Mouse (Mus musculus): Measurements from ENCODE around the gene Pard6b.
"Not testable (repeated sequence)": the region's sequence is repeated elsewhere in the genome, so short reads cannot be mapped to it uniquely, and the experiment has no call there.

Pard6b gene

GRCm38 (mm10) chr2:168080431-168081246, at the start of gene Pard6b:
TSS of gene Pard6b (plus strand) at chr2:168081004.
- DNase-seq: peak; percentile 97

GRCm38 (mm10) chr2:168031842-168032241, 49.0 kb upstream of the Pard6b start:
- no peak for DNase-seq

GRCm38 (mm10) chr2:168033905-168034304, 46.9 kb upstream of the Pard6b start:
- no peak for DNase-seq

GRCm38 (mm10) chr2:168035907-168036306, 44.9 kb upstream of the Pard6b start:
- DNase-seq: no peak

- no peak for DNase-seq
Measured at GRCm38 (mm10) chr2:168037063-168037462, 43.7 kb upstream of the Pard6b start.

- DNase-seq: no peak
Measured at GRCm38 (mm10) chr2:168040751-168041150, 40.1 kb upstream of the Pard6b start.

GRCm38 (mm10) chr2:168042019-168042418, 38.8 kb upstream of the Pard6b start:
- no peak for DNase-seq

- no peak for DNase-seq
Measured at GRCm38 (mm10) chr2:168044681-168045287, 36.0 kb upstream of the Pard6b start.

- no peak for DNase-seq
Measured at GRCm38 (mm10) chr2:168045357-168045756, 35.4 kb upstream of the Pard6b start.

- no peak for DNase-seq
Measured at GRCm38 (mm10) chr2:168045771-168046170, 35.0 kb upstream of the Pard6b start.

- DNase-seq: no peak
Measured at GRCm38 (mm10) chr2:168046467-168046866, 34.3 kb upstream of the Pard6b start.

GRCm38 (mm10) chr2:168049002-168049635, 31.7 kb upstream of the Pard6b start:
- DNase-seq: no peak

- DNase-seq: no peak
Measured at GRCm38 (mm10) chr2:168050000-168050942, 30.5 kb upstream of the Pard6b start.

- no peak for DNase-seq
Measured at GRCm38 (mm10) chr2:168052156-168052555, 28.6 kb upstream of the Pard6b start.

GRCm38 (mm10) chr2:168052689-168053088, 28.1 kb upstream of the Pard6b start:
- DNase-seq: peak; percentile 15

- DNase-seq: no peak
Measured at GRCm38 (mm10) chr2:168054142-168054541, 26.7 kb upstream of the Pard6b start.

- DNase-seq: no peak
Measured at GRCm38 (mm10) chr2:168055910-168056665, 24.7 kb upstream of the Pard6b start.

GRCm38 (mm10) chr2:168056666-168056933, 24.2 kb upstream of the Pard6b start:
- no peak for DNase-seq

- DNase-seq: not testable (repeated sequence)
Measured at GRCm38 (mm10) chr2:168057876-168058275, 22.9 kb upstream of the Pard6b start.

GRCm38 (mm10) chr2:168058488-168059199, 22.2 kb upstream of the Pard6b start:
- DNase-seq: no peak

- DNase-seq: no peak
Measured at GRCm38 (mm10) chr2:168059200-168059790, 21.5 kb upstream of the Pard6b start.
